Mouse (Mus musculus) limb, embryonic 14.5 days (tissue): ENCODE measurements around the gene Mrps18a. TPM values are rescaled to one million over a fixed set of nuclear protein-coding genes. Genes with fewer than 3 reads are reported as not detected.

Experiments used
- ATAC-seq: fragments of 200-750 bp; cut with Nextera tagmentation; 2 replicates; pipeline ENCODE4 v1.8.0; 2017; ENCODE audit warnings: low read depth, moderate number of reproducible peaks, moderate TSS enrichment; ENCODE audit not compliant: low FRiP score
- DNase-seq: peaks from one replicate; pipeline ENCODE4 v3.0.0-alpha.2; 2015; ENCODE audit warnings: low spot score
- H3K27ac ChIP-seq: fragments of 300-500 bp; sonication (generic); replicated peaks from 2 replicates; pipeline ENCODE4 v1.5.1; 2014; ENCODE audit warnings: low read depth, mild to moderate bottlenecking, low read length, moderate library complexity, mixed read lengths
- H3K27me3 ChIP-seq: fragments of 300-500 bp; sonication (generic); 2 replicates; pipeline ENCODE4 v1.6.1; 2014; ENCODE audit warnings: low read length, mixed read lengths; ENCODE audit not compliant: control insufficient read depth, insufficient read depth
- H3K36me3 ChIP-seq: fragments of 300-500 bp; sonication (generic); 2 replicates; pipeline ENCODE4 v1.6.1; 2014; ENCODE audit warnings: mild to moderate bottlenecking, low read length, moderate library complexity, mixed read lengths; ENCODE audit not compliant: control insufficient read depth, insufficient read depth
- H3K4me1 ChIP-seq: fragments of 300-500 bp; sonication (generic); 2 replicates; pipeline ENCODE4 v1.6.1; 2014; ENCODE audit warnings: antibody characterized with exemption, low read length, mixed read lengths; ENCODE audit not compliant: control insufficient read depth, insufficient read depth
- H3K4me2 ChIP-seq: fragments of 300-500 bp; sonication (generic); replicated peaks from 2 replicates; pipeline ENCODE4 v1.6.1; 2014; ENCODE audit warnings: low read depth, mild to moderate bottlenecking, low read length, moderate library complexity; ENCODE audit not compliant: severe bottlenecking
- H3K4me3 ChIP-seq: fragments of 300-500 bp; sonication (generic); replicated peaks from 2 replicates; pipeline ENCODE4 v1.5.1; 2014; ENCODE audit warnings: low read length
- H3K9ac ChIP-seq: fragments of 300-500 bp; sonication (generic); 2 replicates; pipeline ENCODE4 v1.6.1; 2014; ENCODE audit warnings: mild to moderate bottlenecking, low read depth, low read length, moderate library complexity; ENCODE audit not compliant: severe bottlenecking
- H3K9me3 ChIP-seq: fragments of 300-500 bp; sonication (generic); 2 replicates; pipeline ENCODE4 v1.6.1; 2016; ENCODE audit warnings: low read length; ENCODE audit not compliant: control insufficient read depth
- POLR2A ChIP-seq: fragments of 200-500 bp; IDR thresholded peaks from 2 replicates; pipeline ENCODE4 v1.8.0; 2012; ENCODE audit warnings: inconsistent platforms, mild to moderate bottlenecking, moderate library complexity, borderline replicate concordance; ENCODE audit not compliant: insufficient read depth, insufficient read length; ENCODE audit errors: extremely low read depth
- WGBS: fragments of 180-500 bp; shearing (Covaris S2); extraction: QIAGEN DNeasy Blood & Tissue Kit; methylation state at CpG from one replicate; pipeline ENCODE4 v1.1.7; 2014; 5-methylcytosine and 5-hydroxymethylcytosine counted together
- polyA plus RNA-seq, 2 experiments: library from polyadenylated mRNA; depleted of rRNA in 1 of 2; stranded (reverse) in 1 of 2; unstranded in 1 of 2; fragments of >200 nt; fragmentation: Nextera tagmentation in 1 of 2; extraction: Ambion mirVana in 1 of 2; gene quantifications; 2 replicates each; pipeline versions ENCODE4 v1.2.1 to v1.2.3; 2012 to 2014

The Mrps18a gene
- polyA plus RNA-seq, 2 experiments: 92.3 to 132 TPM

- Histone ChIP-seq H3K4me2 (no peak overlapping the region), H3K4me1 (peaks cover 6% of the 10 kb centered on the region), H3K4me3 (no peak overlapping the region), H3K27me3 (no peaks in the 10 kb centered on the region), H3K36me3 (peaks cover 58% of the 10 kb centered on the region), H3K9ac (no peak overlapping the region), H3K27ac (no peak overlapping the region), H3K9me3 (no peaks in the 10 kb centered on the region)
- no peak for TF ChIP-seq POLR2A
- no peak for ATAC-seq
- no peak for DNase-seq
- 86% methylated on average over 10 of the region's 10 CpGs for WGBS
Measured at GRCm38 (mm10) chr17:46119641-46120040, 8.9 kb downstream of the Mrps18a start.

DNA sequence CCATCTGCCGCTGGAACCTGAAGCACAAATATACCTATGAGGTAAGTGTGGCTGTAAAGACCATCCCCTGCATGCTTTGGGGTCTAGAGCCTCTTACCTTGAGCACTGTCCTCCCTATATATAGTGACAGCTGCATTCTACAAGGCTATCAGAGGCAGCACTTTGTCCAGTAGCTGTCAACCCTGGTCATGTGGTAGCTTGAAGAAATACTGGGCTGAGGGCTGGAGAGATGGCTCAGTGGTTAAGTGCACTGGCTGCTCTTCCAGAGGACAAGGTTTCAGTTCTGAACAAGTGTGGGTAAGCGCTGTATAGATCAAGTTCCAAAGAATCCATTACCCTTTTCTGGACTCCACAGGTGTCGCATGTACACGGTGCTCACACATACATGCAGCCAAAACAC is 12.0 kb downstream of the Mrps18a start:
- 96% methylated on average over 4 of the region's 4 CpGs for WGBS
- ATAC-seq (no peak), DNase-seq (no peak)
- Histone ChIP-seq H3K27ac (no peak overlapping the region), H3K4me3 (no peak overlapping the region), H3K4me1 (no peaks in the 10 kb centered on the region), H3K9ac (no peak overlapping the region), H3K36me3 (peaks cover 84% of the 10 kb centered on the region), H3K27me3 (no peaks in the 10 kb centered on the region), H3K9me3 (no peaks in the 10 kb centered on the region), H3K4me2 (no peak overlapping the region)
- no peak for TF ChIP-seq POLR2A

GRCm38 (mm10) chr17:46123285-46123684 is 12.5 kb downstream of the Mrps18a start:
- Histone ChIP-seq H3K4me3 (no peak overlapping the region), H3K27ac (no peak overlapping the region), H3K9ac (no peak overlapping the region), H3K4me1 (no peaks in the 10 kb centered on the region), H3K9me3 (no peaks in the 10 kb centered on the region), H3K36me3 (peaks cover 84% of the 10 kb centered on the region), H3K4me2 (no peak overlapping the region), H3K27me3 (no peaks in the 10 kb centered on the region)
- TF ChIP-seq POLR2A: no peak
- DNase-seq (no peak), ATAC-seq (no peak)
- WGBS: 87% methylated on average over 4 of the region's 4 CpGs

DNA sequence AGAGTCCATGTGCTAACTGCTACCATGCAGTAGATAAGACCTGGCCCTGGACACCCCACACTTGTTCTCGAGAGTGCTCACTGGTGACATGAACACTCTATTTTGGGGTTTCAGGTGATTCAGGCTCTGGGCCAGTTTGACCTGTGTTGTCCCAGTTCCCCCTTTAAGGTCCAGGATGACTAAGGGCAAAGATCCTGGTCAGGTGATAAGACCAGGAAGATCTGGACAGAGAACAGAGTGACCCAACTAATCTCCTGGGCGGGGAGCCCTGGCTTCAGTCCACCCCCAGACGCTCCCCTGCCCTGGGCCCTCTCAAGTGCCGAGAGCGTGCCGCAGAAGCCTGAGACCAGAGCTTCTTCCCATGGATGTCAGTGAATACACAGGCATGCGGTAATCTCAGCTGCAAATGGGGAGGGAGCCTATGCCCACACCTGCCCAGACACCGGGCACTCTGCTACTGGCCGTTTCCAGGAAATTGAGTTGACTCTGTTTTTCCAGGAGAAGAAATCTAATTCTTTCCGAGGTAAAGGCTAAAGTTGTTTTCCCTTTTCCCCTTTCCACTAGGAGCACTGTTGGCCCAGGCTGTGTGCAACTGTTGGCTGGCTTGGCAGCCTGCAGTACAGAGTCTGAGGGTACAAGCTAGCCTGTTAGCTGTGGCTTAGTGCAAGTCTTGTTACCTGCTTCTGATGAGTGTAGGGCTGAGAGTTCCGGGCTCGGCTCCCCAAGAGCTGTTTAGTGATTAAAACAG is 13.3 kb downstream of the Mrps18a start:
- H3K4me3 ChIP-seq: no peak overlapping the region
- no peak for TF ChIP-seq POLR2A
- DNase-seq (no peak), ATAC-seq (no peak)
- H3K9me3 ChIP-seq: no peaks in the 10 kb centered on the region
- H3K36me3 ChIP-seq: peaks cover 84% of the 10 kb centered on the region
- no peak overlapping the region for H3K27ac ChIP-seq
- H3K4me2 ChIP-seq: no peak overlapping the region
- no peaks in the 10 kb centered on the region for H3K27me3 ChIP-seq
- H3K9ac ChIP-seq: no peak overlapping the region
- WGBS: 90% methylated on average over 12 of the region's 12 CpGs
- no peaks in the 10 kb centered on the region for H3K4me1 ChIP-seq

GRCm38 (mm10) chr17:46126608-46127007 is 15.8 kb downstream of the Mrps18a start:
- DNase-seq: no peak
- Histone ChIP-seq H3K27me3 (no peaks in the 10 kb centered on the region), H3K4me3 (no peak overlapping the region), H3K4me1 (no peaks in the 10 kb centered on the region), H3K4me2 (no peak overlapping the region), H3K9ac (no peak overlapping the region), H3K27ac (no peak overlapping the region), H3K9me3 (no peaks in the 10 kb centered on the region), H3K36me3 (peaks cover 78% of the 10 kb centered on the region)
- WGBS: 23% methylated on average over 6 of the region's 6 CpGs
- no peak for ATAC-seq
- no peak for TF ChIP-seq POLR2A
